Mouse (Mus musculus): ENCODE measurements around the gene Cacnb4.

- TF ChIP-seq CTCF (IDR thresholded peaks at IDR 0.05; ENCODE audit: low read depth, low read length), result no peak
- TF ChIP-seq POLR2A (IDR thresholded peaks at IDR 0.05; ENCODE audit: borderline replicate concordance, low read depth, low read length), result no peak
Observed at GRCm38 (mm10) chr2:52512206-52512605, 164.4 kb downstream of the Cacnb4 start.

Measured in bone marrow macrophage, adult 2 months (primary cell).